In genomic region chr16:33250651-33251120, GRCm38 (mm10) we compare ENCODE assay signal across 8 mouse cellular contexts. TPM values are rescaled to one million over a fixed set of nuclear protein-coding genes. Genes with fewer than 3 reads are reported as not detected.
DNase-seq lines count a peak whose midpoint lies in the region; ATAC-seq and TF ChIP-seq lines count a peak whose summit lies in the region.

No protein-coding gene starts in this region.

- no peak for TF ChIP-seq POLR2A in testis, adult 2 months (IDR thresholded peaks at IDR 0.05; ENCODE audit: control insufficient read depth, low read depth, low read length)
- no peak for TF ChIP-seq POLR2A in olfactory bulb, adult 2 months (IDR thresholded peaks at IDR 0.05; ENCODE audit: insufficient read depth, low read depth, low read length)

- no peak for DNase-seq in testis, postnatal 14 days (ENCODE audit: low spot score)
- no peak for DNase-seq in adrenal gland, adult (ENCODE audit: inconsistent age in 2 of 2, low spot score in 1 of 2)
- DNase-seq in spleen, postnatal 14 days (ENCODE audit: low spot score in 2 of 2) = no peak

- ATAC-seq in erythroblast, adult 5-6 weeks (replicated peaks; ENCODE audit: low FRiP score, poor library complexity, severe bottlenecking) = peak; percentile 50
- ATAC-seq in hindbrain, embryonic 12.5 days (ENCODE audit: low FRiP score) = no peak
- ATAC-seq in liver, embryonic 15.5 days (ENCODE audit: insufficient read depth) = peak; percentile 20

- H3K9me3 ChIP-seq in hindbrain, embryonic 12.5 days (replicated peaks) = no peaks in the 10 kb centered on the region
- no peaks in the 10 kb centered on the region for H3K9me3 ChIP-seq in liver, embryonic 15.5 days (replicated peaks)

- no peak for TF ChIP-seq CTCF in testis, adult 2 months (IDR thresholded peaks at IDR 0.05; ENCODE audit: control insufficient read depth, insufficient read depth, insufficient replicate concordance, low read depth, low read length)
- no peak for TF ChIP-seq CTCF in olfactory bulb, adult 2 months (IDR thresholded peaks at IDR 0.05; ENCODE audit: insufficient read depth, low read depth, low read length)

- H3K4me1 ChIP-seq in testis, adult 2 months (ENCODE audit: control insufficient read depth, insufficient read depth, low read length) = peaks cover 6% of the 10 kb centered on the region
- H3K4me1 ChIP-seq in hindbrain, embryonic 12.5 days = peaks cover 16% of the 10 kb centered on the region
- H3K4me1 ChIP-seq in liver, embryonic 15.5 days (replicated peaks) = peaks cover 25% of the 10 kb centered on the region
- H3K4me1 ChIP-seq in olfactory bulb, adult 2 months (ENCODE audit: control insufficient read depth, insufficient read depth, low read length) = peaks cover 5% of the 10 kb centered on the region; the same call in 1 of the 2 replicates

- H3K9ac ChIP-seq in hindbrain, embryonic 12.5 days = peak overlapping the region; percentile 94
- H3K9ac ChIP-seq in liver, embryonic 15.5 days = peak overlapping the region; percentile 80

- H3K4me2 ChIP-seq in hindbrain, embryonic 12.5 days (replicated peaks) = peak overlapping the region; percentile 76
- peak overlapping the region; percentile 95 for H3K4me2 ChIP-seq in liver, embryonic 15.5 days

- H3K27me3 ChIP-seq in testis, adult 2 months (ENCODE audit: control insufficient read depth, insufficient read depth, low read length) = no peaks in the 10 kb centered on the region
- no peaks in the 10 kb centered on the region for H3K27me3 ChIP-seq in hindbrain, embryonic 12.5 days
- H3K27me3 ChIP-seq in liver, embryonic 15.5 days = no peaks in the 10 kb centered on the region

- 24% methylated on average over 9 of the region's 9 CpGs for WGBS in hindbrain, embryonic 12.5 days
- WGBS in liver, embryonic 15.5 days (ENCODE audit: insufficient replicate concordance) = 16% methylated on average over 9 of the region's 9 CpGs
- WGBS in olfactory bulb, adult 2 months = 4% methylated on average over 9 of the region's 9 CpGs

- peak overlapping the region; percentile 98 for H3K4me3 ChIP-seq in testis, adult 2 months (ENCODE audit: control insufficient read depth, low read depth, low read length)
- peak overlapping the region; percentile 96 for H3K4me3 ChIP-seq in hindbrain, embryonic 12.5 days
- peak overlapping the region; percentile 79 for H3K4me3 ChIP-seq in liver, embryonic 15.5 days (replicated peaks)
- peak overlapping the region; percentile 82 for H3K4me3 ChIP-seq in olfactory bulb, adult 2 months (ENCODE audit: insufficient read depth, low read depth, low read length)

- H3K36me3 ChIP-seq in testis, adult 2 months (ENCODE audit: control insufficient read depth, insufficient read depth, low read length) = no peaks in the 10 kb centered on the region
- no peaks in the 10 kb centered on the region for H3K36me3 ChIP-seq in hindbrain, embryonic 12.5 days
- no peaks in the 10 kb centered on the region for H3K36me3 ChIP-seq in liver, embryonic 15.5 days (replicated peaks)

- peak overlapping the region; percentile 84 for H3K27ac ChIP-seq in testis, adult 2 months (ENCODE audit: control insufficient read depth, insufficient read depth, low read depth, low read length)
- H3K27ac ChIP-seq in hindbrain, embryonic 12.5 days = peak overlapping the region; percentile 85
- H3K27ac ChIP-seq in liver, embryonic 15.5 days (replicated peaks) = peak overlapping the region; percentile 78
- no peak overlapping the region for H3K27ac ChIP-seq in olfactory bulb, adult 2 months (ENCODE audit: insufficient read depth, low read depth, low read length)

RNA-seq across cellular contexts. Expression of gene Snx4, which starts 0.6 kb away (rescaled TPM):
- 7.6 and 10.6 TPM in 2 replicates for polyA plus RNA-seq in testis, adult 2 months (2012; rRNA removed)
- 7.1 and 10.0 TPM in 2 replicates for total RNA-seq in erythroblast, adult 5-6 weeks (2015; ENCODE audit: low replicate concordance)
- total RNA-seq in erythroblast, adult 5-6 weeks (2017; ENCODE audit: low replicate concordance) = 15.3 and 15.6 TPM in 2 replicates
- polyA plus RNA-seq in hindbrain, embryonic 12.5 days (2016; fragmentation: Nextera tagmentation; extraction: Ambion mirVana) = 83.0 and 90.1 TPM in 2 replicates
- 21.8 and 22.5 TPM in 2 replicates for polyA plus RNA-seq in liver, embryonic 15.5 days (2015; fragmentation: Nextera tagmentation; extraction: Ambion mirVana)
- not detected in 2 replicates for polyA plus RNA-seq in olfactory bulb, adult 2 months (2012; ENCODE audit: insufficient read depth, insufficient read length, low replicate concordance, missing spikeins)
